Mouse (Mus musculus): Measurements from ENCODE around the gene Magi2. TPM values are rescaled to one million over a fixed set of nuclear protein-coding genes. Genes with fewer than 3 reads are reported as not detected.
"Not testable (repeated sequence)": the region's sequence is repeated elsewhere in the genome, so short reads cannot be mapped to it uniquely, and the experiment has no call there.

Magi2 gene
- polyA plus RNA-seq, 1 experiment from 2014 or later, result 4.1 TPM

DNA sequence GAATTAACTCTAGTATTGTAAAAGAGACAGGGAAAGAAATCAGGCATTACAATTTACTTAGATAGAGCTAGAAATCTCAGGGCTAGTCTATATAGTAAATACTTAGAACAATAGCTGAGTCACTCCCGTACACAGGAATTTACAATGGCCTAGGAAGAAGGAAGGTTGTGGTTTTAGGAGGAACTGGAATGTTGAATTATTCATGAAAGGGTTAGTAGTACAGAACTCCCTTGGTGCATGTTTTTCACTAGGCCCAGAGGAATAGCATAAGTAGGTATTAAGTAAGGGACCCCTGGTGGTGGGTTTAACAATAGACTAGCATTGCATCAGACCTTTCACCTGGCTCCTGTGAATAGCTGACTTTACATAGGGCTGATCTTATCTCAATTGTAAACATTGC, 339.3 kb downstream of the Magi2 start:
- H3K36me3 ChIP-seq; H3K9me3 ChIP-seq (replicated peaks); H3K27me3 ChIP-seq; H3K4me2 ChIP-seq; H3K4me1 ChIP-seq (replicated peaks); H3K4me3 ChIP-seq; ATAC-seq (replicated peaks; ENCODE audit: insufficient number of reproducible peaks, insufficient read depth, low FRiP score, low read depth); H3K9ac ChIP-seq; H3K27ac ChIP-seq: not testable (repeated sequence)
- WGBS, result 59% methylated on average over 1 of the region's 1 CpGs

DNA sequence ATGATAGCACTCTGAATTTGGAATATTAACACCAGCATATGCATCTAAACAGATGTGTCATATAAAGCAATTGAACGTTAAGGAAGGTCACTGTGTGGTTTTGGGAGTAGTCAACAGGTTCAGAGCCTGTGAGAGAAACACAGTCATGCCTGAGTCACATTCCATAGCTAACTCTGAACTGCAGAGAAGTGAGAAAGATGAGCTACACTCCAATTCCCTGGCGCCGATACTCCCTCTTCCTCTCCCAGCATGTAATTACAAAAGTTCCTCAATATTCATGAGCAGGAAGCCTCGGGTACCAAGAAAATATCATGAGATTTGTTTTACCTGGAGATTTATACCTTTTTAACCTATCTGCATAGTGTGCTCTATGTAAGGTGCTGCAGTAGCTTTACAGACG, 380.9 kb downstream of the Magi2 start:
- Histone ChIP-seq H3K4me2 (no peak overlapping the region), H3K36me3 (no peaks in the 10 kb centered on the region), H3K27me3 (no peaks in the 10 kb centered on the region), H3K4me3 (no peak overlapping the region), H3K9ac (no peak overlapping the region), H3K9me3 (replicated peaks) (no peaks in the 10 kb centered on the region), H3K27ac (no peak overlapping the region), H3K4me1 (replicated peaks) (no peaks in the 10 kb centered on the region)
- ATAC-seq (replicated peaks; ENCODE audit: insufficient number of reproducible peaks, insufficient read depth, low FRiP score, low read depth), result no peak
- 60% methylated on average over 5 of the region's 5 CpGs for WGBS

DNA sequence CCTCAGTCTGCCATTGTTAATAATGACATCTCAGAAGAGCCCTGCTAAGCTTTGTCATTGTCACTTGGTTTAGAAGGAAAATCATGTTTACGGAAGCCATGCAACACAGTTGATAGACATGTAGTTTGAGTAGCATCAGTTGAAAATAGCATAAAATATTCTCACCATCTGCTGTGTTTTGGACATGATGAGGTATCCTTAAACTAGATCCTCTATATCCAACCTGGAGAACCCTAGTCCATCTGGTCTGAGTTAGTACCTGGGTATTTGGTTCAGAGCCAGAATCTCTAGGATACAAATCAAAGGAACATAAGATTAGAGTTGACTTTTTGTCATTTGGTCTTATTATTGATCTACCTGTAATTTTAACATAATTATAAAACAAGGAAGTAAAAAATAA, 385.0 kb downstream of the Magi2 start:
- H3K4me2 ChIP-seq, result no peak overlapping the region
- H3K9me3 ChIP-seq (replicated peaks), result no peaks in the 10 kb centered on the region
- H3K4me3 ChIP-seq, result no peak overlapping the region
- H3K27ac ChIP-seq, result no peak overlapping the region
- no peaks in the 10 kb centered on the region for H3K4me1 ChIP-seq (replicated peaks)
- 93% methylated on average over 1 of the region's 1 CpGs for WGBS
- no peak overlapping the region for H3K9ac ChIP-seq
- no peaks in the 10 kb centered on the region for H3K36me3 ChIP-seq
- no peak for ATAC-seq (replicated peaks; ENCODE audit: insufficient number of reproducible peaks, insufficient read depth, low FRiP score, low read depth)
- H3K27me3 ChIP-seq, result no peaks in the 10 kb centered on the region

DNA sequence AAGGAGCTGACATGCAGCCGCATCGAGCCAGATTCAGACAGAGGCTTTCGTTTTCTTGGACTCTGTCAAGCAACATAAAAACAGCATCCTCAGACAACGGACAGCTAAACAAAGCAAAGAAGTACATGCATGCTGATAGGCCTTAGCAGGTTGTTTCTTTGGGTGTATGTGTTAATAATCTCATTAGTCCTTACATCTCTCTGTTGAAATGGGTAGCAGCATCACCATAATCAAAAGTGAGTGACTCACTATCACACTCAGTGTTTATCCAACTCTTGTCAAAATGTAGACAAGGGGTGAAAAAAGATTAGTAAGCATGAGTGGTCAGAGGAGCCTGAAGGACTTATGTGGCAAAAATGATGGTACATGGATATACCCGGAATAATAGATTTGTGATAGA, 394.8 kb downstream of the Magi2 start:
- ATAC-seq (replicated peaks; ENCODE audit: insufficient number of reproducible peaks, insufficient read depth, low FRiP score, low read depth), result no peak
- 75% methylated on average over 5 of the region's 5 CpGs for WGBS
- H3K9ac ChIP-seq, result no peak overlapping the region
- H3K27me3 ChIP-seq, result no peaks in the 10 kb centered on the region
- H3K9me3 ChIP-seq (replicated peaks), result no peaks in the 10 kb centered on the region
- H3K4me2 ChIP-seq, result no peak overlapping the region
- H3K27ac ChIP-seq, result no peak overlapping the region
- H3K4me1 ChIP-seq (replicated peaks), result no peaks in the 10 kb centered on the region
- no peak overlapping the region for H3K4me3 ChIP-seq
- no peaks in the 10 kb centered on the region for H3K36me3 ChIP-seq

DNA sequence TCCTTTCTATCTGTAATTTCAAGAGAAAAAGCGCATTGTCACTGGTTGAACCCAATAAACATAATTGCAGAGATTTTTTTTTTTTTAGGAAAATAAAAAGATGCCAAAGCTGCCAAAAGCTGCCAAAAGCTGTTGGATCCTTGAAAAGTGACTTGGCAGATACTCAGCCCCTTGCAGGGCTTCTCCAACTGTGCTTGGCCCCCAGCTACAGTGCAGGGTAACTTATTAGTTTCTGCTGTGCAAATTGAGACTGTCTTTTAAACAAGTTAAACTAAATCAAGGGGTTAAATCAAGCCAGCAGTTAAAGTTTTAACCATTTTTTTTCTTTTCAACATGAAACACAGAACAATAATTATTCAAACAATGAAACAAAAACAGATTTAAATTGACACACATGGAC, 407.1 kb downstream of the Magi2 start:
- no peaks in the 10 kb centered on the region for H3K4me1 ChIP-seq (replicated peaks)
- H3K9ac ChIP-seq, result no peak overlapping the region
- no peaks in the 10 kb centered on the region for H3K9me3 ChIP-seq (replicated peaks)
- H3K27me3 ChIP-seq, result no peaks in the 10 kb centered on the region
- no peak overlapping the region for H3K4me2 ChIP-seq
- ATAC-seq (replicated peaks; ENCODE audit: insufficient number of reproducible peaks, insufficient read depth, low FRiP score, low read depth), result no peak
- H3K27ac ChIP-seq, result no peak overlapping the region
- no peak overlapping the region for H3K4me3 ChIP-seq
- H3K36me3 ChIP-seq, result no peaks in the 10 kb centered on the region
- 83% methylated on average over 1 of the region's 1 CpGs for WGBS

DNA sequence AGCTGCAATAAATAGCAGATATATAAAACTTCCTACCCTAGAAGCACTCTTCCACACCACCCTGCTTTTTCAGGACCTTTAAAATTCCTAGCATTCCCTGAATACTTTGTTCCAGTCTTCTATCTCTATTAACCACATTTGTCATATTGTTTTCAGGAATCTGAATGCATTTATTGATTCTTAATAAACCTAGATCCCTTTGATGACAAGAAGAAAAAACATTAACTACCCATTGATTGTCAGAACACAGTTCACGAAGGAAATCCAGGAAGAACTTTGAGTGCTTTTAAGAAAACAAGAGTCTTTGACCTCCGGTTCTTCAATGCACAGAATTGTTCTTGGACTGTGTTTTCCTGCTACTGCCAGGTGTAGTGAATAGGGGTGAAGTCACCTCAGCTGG, 411.0 kb downstream of the Magi2 start:
- H3K4me1 ChIP-seq (replicated peaks), result no peaks in the 10 kb centered on the region
- H3K36me3 ChIP-seq, result no peaks in the 10 kb centered on the region
- H3K4me3 ChIP-seq, result no peak overlapping the region
- no peaks in the 10 kb centered on the region for H3K27me3 ChIP-seq
- ATAC-seq (replicated peaks; ENCODE audit: insufficient number of reproducible peaks, insufficient read depth, low FRiP score, low read depth), result no peak
- H3K27ac ChIP-seq, result no peak overlapping the region
- H3K9me3 ChIP-seq (replicated peaks), result no peaks in the 10 kb centered on the region
- H3K4me2 ChIP-seq, result no peak overlapping the region
- H3K9ac ChIP-seq, result no peak overlapping the region
- WGBS, result 57% methylated on average over 2 of the region's 2 CpGs

DNA sequence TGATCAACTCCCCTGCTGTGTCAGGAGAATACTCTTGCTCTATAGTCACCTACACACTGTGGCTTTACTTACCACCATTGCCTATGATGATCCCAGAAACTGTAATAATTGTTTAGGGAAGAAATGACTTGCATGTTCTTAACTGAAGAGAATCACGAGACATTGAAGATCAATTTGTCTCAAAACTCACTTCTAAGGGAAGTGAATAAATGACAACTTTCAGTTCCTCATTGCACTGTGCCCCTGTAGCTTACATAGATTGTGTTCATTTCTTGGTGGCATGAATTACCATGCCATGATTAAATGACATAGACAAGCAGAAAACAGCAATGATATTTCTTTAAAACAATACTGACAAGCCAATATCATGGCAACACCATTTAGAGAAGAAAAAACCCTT, 429.1 kb downstream of the Magi2 start:
- Histone ChIP-seq H3K27ac (no peak overlapping the region), H3K9ac (no peak overlapping the region), H3K27me3 (no peaks in the 10 kb centered on the region), H3K4me2 (no peak overlapping the region), H3K36me3 (no peaks in the 10 kb centered on the region), H3K4me3 (no peak overlapping the region), H3K9me3 (replicated peaks) (no peaks in the 10 kb centered on the region), H3K4me1 (replicated peaks) (no peaks in the 10 kb centered on the region)
- ATAC-seq (replicated peaks; ENCODE audit: insufficient number of reproducible peaks, insufficient read depth, low FRiP score, low read depth), result no peak
- WGBS, result 53% methylated on average over 1 of the region's 1 CpGs

DNA sequence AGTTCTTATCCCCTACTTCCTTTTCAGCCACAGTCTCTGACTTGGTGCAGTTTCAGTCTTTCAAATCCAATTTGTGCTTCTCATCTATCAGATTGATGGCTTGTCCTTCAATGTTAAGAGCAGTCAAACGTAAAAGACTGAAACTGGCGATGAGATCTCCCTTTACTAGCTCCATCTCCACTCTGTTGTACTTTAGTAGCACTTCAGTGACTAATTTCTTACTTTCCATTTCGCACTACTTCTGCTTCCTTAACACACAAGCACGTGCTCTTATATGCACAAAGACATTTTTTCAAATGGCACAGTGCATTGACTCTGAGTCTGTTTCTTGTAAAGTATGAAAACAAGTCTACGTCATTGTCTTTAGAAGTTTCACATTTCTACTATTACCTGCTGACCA, 439.6 kb downstream of the Magi2 start:
- no peak overlapping the region for H3K4me2 ChIP-seq
- ATAC-seq (replicated peaks; ENCODE audit: insufficient number of reproducible peaks, insufficient read depth, low FRiP score, low read depth), result no peak
- no peak overlapping the region for H3K4me3 ChIP-seq
- 76% methylated on average over 5 of the region's 5 CpGs for WGBS
- H3K27ac ChIP-seq, result no peak overlapping the region
- no peaks in the 10 kb centered on the region for H3K4me1 ChIP-seq (replicated peaks)
- no peaks in the 10 kb centered on the region for H3K36me3 ChIP-seq
- no peaks in the 10 kb centered on the region for H3K9me3 ChIP-seq (replicated peaks)
- no peak overlapping the region for H3K9ac ChIP-seq
- no peaks in the 10 kb centered on the region for H3K27me3 ChIP-seq

DNA sequence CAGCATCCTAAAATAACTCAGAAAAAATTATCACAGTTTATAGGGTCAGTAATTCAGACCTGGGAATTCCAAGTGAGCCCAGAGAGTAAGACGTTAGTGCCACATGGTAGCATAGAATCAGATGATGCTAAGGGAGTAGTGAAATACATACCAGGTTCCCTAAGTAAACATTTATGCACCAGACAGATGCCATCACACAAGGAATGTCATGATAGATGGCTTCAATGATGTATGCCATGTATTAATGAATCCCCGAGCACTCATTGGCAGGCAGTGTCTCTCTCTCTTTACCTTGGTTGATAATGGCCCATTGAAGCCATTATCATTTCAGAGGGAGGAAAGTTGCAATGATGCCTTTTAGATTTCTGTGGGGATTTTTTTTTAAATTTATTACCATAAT, 490.5 kb downstream of the Magi2 start:
- Histone ChIP-seq H3K4me2 (no peak overlapping the region), H3K27me3 (no peaks in the 10 kb centered on the region), H3K9ac (no peak overlapping the region), H3K36me3 (no peaks in the 10 kb centered on the region), H3K27ac (no peak overlapping the region), H3K4me1 (replicated peaks) (no peaks in the 10 kb centered on the region), H3K4me3 (no peak overlapping the region), H3K9me3 (replicated peaks) (no peaks in the 10 kb centered on the region)
- WGBS, result 76% methylated on average over 2 of the region's 2 CpGs
- ATAC-seq (replicated peaks; ENCODE audit: insufficient number of reproducible peaks, insufficient read depth, low FRiP score, low read depth), result no peak

DNA sequence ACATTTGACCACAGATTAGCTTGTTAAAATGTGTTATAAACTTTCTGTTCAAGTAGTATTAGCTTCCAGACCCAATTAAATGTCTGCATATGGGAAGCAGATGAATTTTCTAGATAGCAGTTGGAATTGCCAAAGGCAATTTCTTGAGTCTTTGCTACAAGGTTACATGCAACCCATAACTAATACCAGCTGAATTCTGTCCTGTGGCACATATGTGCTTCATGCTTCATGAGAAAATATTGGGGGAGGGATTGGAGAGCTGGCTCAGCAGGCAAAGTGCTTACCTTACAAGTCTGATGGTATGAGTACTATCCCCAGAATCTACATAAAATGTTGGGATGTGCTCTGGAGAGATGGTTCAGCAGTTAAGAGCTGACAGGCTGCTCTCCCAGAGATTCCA, 499.4 kb downstream of the Magi2 start:
- no peak overlapping the region for H3K27ac ChIP-seq
- H3K27me3 ChIP-seq, result no peaks in the 10 kb centered on the region
- no peaks in the 10 kb centered on the region for H3K4me1 ChIP-seq (replicated peaks)
- no peak overlapping the region for H3K9ac ChIP-seq
- no peaks in the 10 kb centered on the region for H3K9me3 ChIP-seq (replicated peaks)
- H3K36me3 ChIP-seq, result no peaks in the 10 kb centered on the region
- H3K4me3 ChIP-seq, result no peak overlapping the region
- ATAC-seq (replicated peaks; ENCODE audit: insufficient number of reproducible peaks, insufficient read depth, low FRiP score, low read depth), result no peak
- H3K4me2 ChIP-seq, result no peak overlapping the region

DNA sequence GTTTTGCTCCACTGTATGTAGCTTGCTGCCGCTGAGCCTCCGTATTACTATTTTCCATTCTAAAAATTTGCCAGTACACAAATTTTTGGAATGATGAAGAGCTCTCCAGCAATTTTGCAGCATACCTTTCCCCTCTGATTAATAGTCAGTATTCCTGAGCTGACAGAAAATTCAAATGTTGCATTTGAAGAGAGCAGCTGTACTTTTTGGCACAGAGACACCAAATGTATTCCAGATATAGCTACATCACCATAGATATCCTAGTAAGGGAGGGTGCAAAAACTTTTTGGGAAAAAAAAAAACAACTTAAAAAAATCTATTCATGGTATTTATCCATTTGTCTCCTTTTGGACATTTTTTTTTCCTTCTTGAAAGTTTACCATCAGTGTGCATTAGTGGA, 518.5 kb downstream of the Magi2 start:
- Histone ChIP-seq H3K27ac (no peak overlapping the region), H3K9ac (no peak overlapping the region), H3K4me1 (replicated peaks) (no peaks in the 10 kb centered on the region), H3K27me3 (no peaks in the 10 kb centered on the region), H3K4me2 (no peak overlapping the region), H3K4me3 (no peak overlapping the region), H3K36me3 (no peaks in the 10 kb centered on the region), H3K9me3 (replicated peaks) (no peaks in the 10 kb centered on the region)
- WGBS, result 86% methylated on average over 2 of the region's 2 CpGs
- ATAC-seq (replicated peaks; ENCODE audit: insufficient number of reproducible peaks, insufficient read depth, low FRiP score, low read depth), result no peak

DNA sequence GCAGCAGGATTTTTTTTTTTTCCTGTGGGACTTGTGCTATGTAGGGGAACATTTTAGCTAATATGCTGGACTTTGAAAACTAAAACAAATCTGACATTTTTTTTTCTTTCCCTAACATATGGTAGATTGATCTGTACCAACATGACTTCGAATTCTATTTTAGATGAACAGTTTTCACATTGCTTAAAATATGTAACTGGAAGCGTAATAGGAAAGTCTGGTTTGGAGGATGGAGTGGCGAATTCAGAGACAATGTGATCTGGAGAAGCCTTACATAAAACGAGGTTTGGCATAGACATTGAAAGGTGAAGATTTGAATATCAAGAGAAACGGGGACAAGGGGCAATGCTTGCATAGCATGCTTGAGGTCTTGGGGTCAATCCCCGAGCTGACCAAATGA, 519.1 kb downstream of the Magi2 start:
- Histone ChIP-seq H3K9me3 (replicated peaks) (no peaks in the 10 kb centered on the region), H3K4me1 (replicated peaks) (no peaks in the 10 kb centered on the region), H3K36me3 (no peaks in the 10 kb centered on the region), H3K27me3 (no peaks in the 10 kb centered on the region), H3K9ac (no peak overlapping the region), H3K4me2 (no peak overlapping the region), H3K4me3 (no peak overlapping the region), H3K27ac (no peak overlapping the region)
- 77% methylated on average over 6 of the region's 6 CpGs for WGBS
- ATAC-seq (replicated peaks; ENCODE audit: insufficient number of reproducible peaks, insufficient read depth, low FRiP score, low read depth), result no peak

Data from heart, embryonic 15.5 days (tissue).